Mouse (Mus musculus) ovary, postnatal 10 days (tissue): ENCODE measurements at regions not wholly inside any gene's neighbourhood (a gene's known extent, or its start where the extent isn't known, plus 50 kb on each side); places are given as distances from the start of the nearest gene placed in this dataset.
"Not testable (repeated sequence)": the region's sequence is repeated elsewhere in the genome, so short reads cannot be mapped to it uniquely, and the experiment has no call there.

ENCODE experiments used
- DNase-seq: peaks from one replicate; pipeline ENCODE4 v3.0.0; 2022; ENCODE audit warnings: low spot score

DNA sequence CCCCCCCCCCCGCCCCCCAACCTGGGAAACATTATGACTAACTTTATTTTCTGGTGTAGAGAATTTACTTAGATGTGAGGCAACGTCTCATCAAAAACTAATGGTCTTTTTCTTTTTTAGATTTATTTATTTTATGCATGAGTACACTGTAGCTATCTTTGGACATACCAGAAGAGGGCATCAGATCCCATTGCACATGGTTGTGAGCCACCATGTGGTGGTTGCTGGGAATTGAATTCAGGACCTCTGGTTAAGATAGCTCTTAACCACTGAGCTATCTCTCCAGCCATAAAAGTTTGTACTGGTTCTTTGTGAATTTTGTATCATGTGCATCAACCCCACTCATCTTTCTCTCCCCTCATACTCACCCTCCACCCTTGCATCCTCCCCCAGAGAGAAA is 847.3 kb downstream of the Robo1 start:
- DNase-seq, result no peak

DNA sequence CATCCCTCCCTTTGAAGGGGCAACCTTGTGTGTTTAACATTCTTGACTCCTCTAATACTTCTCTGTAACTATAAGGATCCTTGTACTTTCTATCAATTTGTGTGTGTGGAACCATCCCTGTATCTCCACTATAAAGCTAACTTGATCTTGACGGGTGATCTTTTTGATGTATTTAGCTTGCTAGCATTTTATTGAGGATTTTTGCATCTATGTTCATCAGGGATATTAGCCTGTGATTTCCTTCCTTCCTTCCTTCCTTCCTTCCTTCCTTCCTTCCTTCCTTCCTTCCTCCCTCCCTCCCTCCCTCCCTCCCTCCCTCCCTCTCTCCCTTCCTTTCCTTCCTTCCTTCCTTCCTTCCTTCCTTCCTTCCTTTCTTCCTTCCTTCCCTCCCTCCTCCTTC is 819.8 kb downstream of the Robo1 start:
- not testable (repeated sequence) for DNase-seq

GRCm38 (mm10) chr16:73120568-73120967 is 812.5 kb downstream of the Robo1 start:
- DNase-seq, result no peak

DNA sequence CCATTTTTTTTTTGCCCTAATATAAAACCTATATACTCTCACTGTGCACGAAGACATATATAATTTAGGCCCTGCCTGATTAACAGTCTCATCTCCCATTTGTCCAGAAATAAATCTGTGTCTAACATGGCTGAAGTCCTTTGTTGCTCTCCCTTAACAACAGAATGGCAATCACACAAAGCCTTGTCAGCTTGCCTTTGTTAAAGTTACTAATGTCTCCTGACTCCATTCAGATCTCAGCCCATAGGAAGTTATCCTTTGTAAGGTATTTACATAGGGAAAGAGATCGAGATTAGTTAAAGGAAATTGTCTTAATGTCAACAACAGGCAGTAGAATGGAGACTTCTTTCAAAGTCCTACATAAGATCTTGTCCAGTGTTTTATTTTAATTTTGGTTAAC is 809.2 kb downstream of the Robo1 start:
- DNase-seq, result no peak

GRCm38 (mm10) chr16:73108021-73108452 is 799.9 kb downstream of the Robo1 start:
- DNase-seq, result no peak

GRCm38 (mm10) chr16:73107608-73108007 is 799.5 kb downstream of the Robo1 start:
- no peak for DNase-seq

- no peak for DNase-seq
These were observed 797.4 kb downstream of the Robo1 start for GRCm38 (mm10) chr16:73105496-73105895.

- no peak for DNase-seq
These were observed 792.2 kb downstream of the Robo1 start for GRCm38 (mm10) chr16:73100273-73100672.

DNA sequence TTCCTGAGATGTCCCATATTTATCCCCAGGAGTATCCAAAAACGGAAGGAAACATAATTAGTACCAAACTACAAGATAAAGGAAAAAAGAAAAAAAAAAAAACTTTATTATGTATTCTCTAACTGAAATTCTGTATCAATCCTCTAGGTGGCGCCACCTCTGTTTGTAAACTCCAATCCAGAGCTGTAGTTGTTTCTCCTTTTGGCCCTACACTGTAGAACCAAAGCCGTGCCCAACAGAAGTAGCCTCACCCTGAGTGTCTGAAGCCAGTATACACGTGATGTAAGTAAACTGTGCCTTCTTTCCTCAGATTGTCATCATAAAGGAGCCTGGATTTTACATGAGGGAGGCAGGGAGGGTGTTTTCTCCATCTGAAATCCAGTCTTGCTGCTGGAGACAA is 790.7 kb downstream of the Robo1 start:
- no peak for DNase-seq

DNA sequence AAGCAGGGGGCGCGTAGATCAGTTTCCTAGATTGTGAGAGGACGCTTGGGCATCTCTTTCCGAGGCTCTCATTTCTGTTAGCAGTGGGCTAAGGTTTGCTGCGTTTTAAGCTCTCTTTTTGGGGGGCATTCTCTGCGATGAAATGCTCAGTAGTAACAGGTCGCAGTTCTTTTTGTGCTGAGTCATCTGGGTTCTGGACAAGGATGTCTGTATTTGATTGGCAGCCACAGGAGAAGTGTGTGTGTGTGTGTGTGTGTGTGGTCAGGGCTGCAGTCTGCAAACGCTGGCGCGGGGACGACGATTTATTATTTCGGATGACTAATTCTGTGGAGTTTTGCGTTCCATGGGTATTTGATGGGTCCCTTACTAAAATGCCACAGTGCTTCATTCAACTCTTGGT is 789.1 kb downstream of the Robo1 start:
- no peak for DNase-seq

GRCm38 (mm10) chr16:73096091-73097083 is 788.3 kb downstream of the Robo1 start:
- no peak for DNase-seq
